Comparison of ENCODE assay signal across 8 mouse cellular contexts in genomic region chr3:89340465-89340864, GRCm38 (mm10). TPM values are rescaled to one million over a fixed set of nuclear protein-coding genes. Genes with fewer than 3 reads are reported as not detected.
DNase-seq lines count a peak whose midpoint lies in the region; ATAC-seq and TF ChIP-seq lines count a peak whose summit lies in the region.

No protein-coding gene starts in this region.

- DNase-seq in G1E (ENCODE audit: low spot score) = peak; percentile 73
- DNase-seq in c-Kit-negative CD71-positive TER-119-positive erythroid progenitor cells, embryonic 14.5 days (ENCODE audit: low read depth, low spot score) = peak; percentile 39
- peak; percentile 76 to 88 for DNase-seq in heart, postnatal 10 days
- DNase-seq in layer of hippocampus, postnatal 10 days (ENCODE audit: low spot score in 2 of 2) = peak; percentile 91 to 92
- DNase-seq in lung, postnatal 14 days = peak; percentile 84
- DNase-seq in retina, postnatal 1 day = peak; percentile 88
- peak; percentile 69 for DNase-seq in urinary bladder, postnatal 25 days (ENCODE audit: low spot score)

- no peak overlapping the region for H3K4me3 ChIP-seq in G1E (ENCODE audit: low read depth, low read length)
- H3K4me3 ChIP-seq in erythroblast, embryonic 14.5 days (replicated peaks) = peak overlapping the region; percentile 10

- peaks cover 83% of the 10 kb centered on the region for H3K27me3 ChIP-seq in G1E (ENCODE audit: insufficient read depth, low read length)
- H3K27me3 ChIP-seq in erythroblast, embryonic 14.5 days (ENCODE audit: control insufficient read depth) = peaks cover 33% of the 10 kb centered on the region

- H3K4me1 ChIP-seq in G1E (ENCODE audit: insufficient read depth, low read depth, low read length) = peaks cover 15% of the 10 kb centered on the region
- peaks cover 11% of the 10 kb centered on the region for H3K4me1 ChIP-seq in erythroblast, embryonic 14.5 days (ENCODE audit: control insufficient read depth)

- H3K9me3 ChIP-seq in G1E (replicated peaks) = no peaks in the 10 kb centered on the region
- no peaks in the 10 kb centered on the region for H3K9me3 ChIP-seq in erythroblast, embryonic 14.5 days (ENCODE audit: control insufficient read depth, low read length)

- peak; percentile 49; the same call in 1 of the 2 replicates for ATAC-seq in G1E (ENCODE audit: extremely low read depth, insufficient number of reproducible peaks, low FRiP score, poor library complexity, severe bottlenecking)

- H3K36me3 ChIP-seq in G1E (replicated peaks) = no peaks in the 10 kb centered on the region
- no peaks in the 10 kb centered on the region for H3K36me3 ChIP-seq in erythroblast, embryonic 14.5 days (ENCODE audit: control insufficient read depth)

- peak; percentile 91 for TF ChIP-seq CTCF in G1E (IDR thresholded peaks at IDR 0.05; ENCODE audit: low read depth, low read length)

- intact Hi-C loops in heart, postnatal 10 days (cut with DNase I) = loop anchor here (1.0 to 2.0 kb wide), 2 partner anchors 14 to 144 kb away; no protein-coding TSS in a partner anchor

RNA-seq across cellular contexts. Expression of gene Efna4, which starts 2.6 kb away (rescaled TPM):
- not detected in 2 replicates for total RNA-seq in G1E (2014; fragmentation: Nextera tagmentation)
- total RNA-seq in G1E (2017) = 0.12 TPM in 1 of 2 replicates, not detected in the other
- not detected in 2 replicates for polyA plus RNA-seq in G1E (2012)
- polyA plus RNA-seq in erythroblast, embryonic 14.5 days (2012) = not detected in 2 replicates
- total RNA-seq in heart, postnatal 10 days (2021) = 1 to 10 TPM; 1.9 to 2.2 TPM
- total RNA-seq in layer of hippocampus, postnatal 10 days (2021) = 1 to 10 TPM; 2.7 to 3.4 TPM

RNA-seq across cellular contexts. Expression of gene Adam15, which starts 9.3 kb away (rescaled TPM):
- not detected in 2 replicates for total RNA-seq in G1E (2014; fragmentation: Nextera tagmentation)
- total RNA-seq in G1E (2017) = 0.17 and 1.4 TPM in 2 replicates
- 0.05 and 0.10 TPM in 2 replicates for polyA plus RNA-seq in G1E (2012)
- 0.50 and 0.70 TPM in 2 replicates for polyA plus RNA-seq in erythroblast, embryonic 14.5 days (2012)
- total RNA-seq in heart, postnatal 10 days (2021) = 100 to 1,000 TPM; 101 to 118 TPM
- 100 to 1,000 TPM; 102 to 105 TPM for total RNA-seq in layer of hippocampus, postnatal 10 days (2021)

RNA-seq across cellular contexts. Expression of gene Efna3, which starts 17.7 kb away (rescaled TPM):
- total RNA-seq in G1E (2014; fragmentation: Nextera tagmentation) (not detected in 2 replicates), G1E (2017) (0.06 TPM in 1 of 2 replicates, not detected in the other)
- not detected in 2 replicates for polyA plus RNA-seq in G1E (2012)
- not detected in 2 replicates for polyA plus RNA-seq in erythroblast, embryonic 14.5 days (2012)
- under 1 TPM in 1 of 2 experiments, not detected in 1; 0.17 TPM for total RNA-seq in heart, postnatal 10 days (2021)
- total RNA-seq in layer of hippocampus, postnatal 10 days (2021) = 10 to 100 TPM; 59.9 to 63.1 TPM

RNA-seq across cellular contexts. Expression of gene Dcst2, which starts 21.3 kb away (rescaled TPM):
- total RNA-seq in G1E (2014; fragmentation: Nextera tagmentation) (not detected in 2 replicates), G1E (2017) (not detected in 2 replicates)
- polyA plus RNA-seq in G1E (2012) = not detected in 2 replicates
- not detected in 2 replicates for polyA plus RNA-seq in erythroblast, embryonic 14.5 days (2012)
- under 1 TPM in 1 of 2 experiments, not detected in 1; 0.26 TPM for total RNA-seq in heart, postnatal 10 days (2021)
- total RNA-seq in layer of hippocampus, postnatal 10 days (2021) = under 1 TPM; 0.51 to 0.71 TPM

RNA-seq across cellular contexts. Expression of gene Dcst1, which starts 24.6 kb away (rescaled TPM):
- total RNA-seq in G1E (2014; fragmentation: Nextera tagmentation) = not detected in 2 replicates
- total RNA-seq in G1E (2017) = 0.06 and 0.22 TPM in 2 replicates
- not detected in 2 replicates for polyA plus RNA-seq in G1E (2012)
- polyA plus RNA-seq in erythroblast, embryonic 14.5 days (2012) = 0.10 TPM in 1 of 2 replicates, not detected in the other
- total RNA-seq in heart, postnatal 10 days (2021) = under 1 TPM; 0.43 to 0.57 TPM
- total RNA-seq in layer of hippocampus, postnatal 10 days (2021) = under 1 TPM in 1 of 2 experiments, not detected in 1; 0.59 TPM

Comparison
In these comparisons a context has a peak if more than half of its experiments do, and no peak if none do; other contexts are left out.
1. DNase-seq: peak in every context shown above with its lines; median percentile 92 in layer of hippocampus, postnatal 10 days; 88 in retina, postnatal 1 day; 84 in lung, postnatal 14 days; 82 in heart, postnatal 10 days; 73 in G1E; 69 in urinary bladder, postnatal 25 days; 39 in c-Kit-negative CD71-positive TER-119-positive erythroid progenitor cells, embryonic 14.5 days.
2. RNA of gene Adam15, which starts 9.3 kb away (total RNA-seq): 101 to 118 TPM in heart, postnatal 10 days and 102 to 105 TPM in layer of hippocampus, postnatal 10 days; 0.17 to 1.4 TPM in G1E; every median in the first group is over 10 times any median in the second.
3. RNA of gene Efna3, which starts 17.7 kb away (total RNA-seq): 59.9 to 63.1 TPM in layer of hippocampus, postnatal 10 days; 0.17 TPM in heart, postnatal 10 days and 0.06 TPM in G1E; every median in the first group is over 10 times any median in the second.